Mouse (Mus musculus): ENCODE measurements around the gene Dlst. TPM values are rescaled to one million over a fixed set of nuclear protein-coding genes. Genes with fewer than 3 reads are reported as not detected.

Dlst gene
- total RNA-seq, 2 experiments from 2014 or later = 759 to 769 TPM

DNA sequence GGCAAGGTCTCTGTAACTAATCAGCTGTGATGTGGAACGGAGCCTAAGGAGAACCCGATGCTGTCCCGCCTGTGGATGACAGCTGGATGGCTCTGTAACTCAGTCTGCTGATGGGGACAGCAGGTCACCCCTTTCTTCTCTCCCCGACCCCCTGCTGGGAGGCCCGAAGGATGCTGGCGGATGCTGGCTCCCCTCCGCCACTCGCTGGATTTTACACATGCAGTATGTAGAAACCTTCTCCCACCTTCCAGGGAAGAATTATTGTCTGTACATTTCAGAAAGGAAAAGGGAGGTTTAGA, 71.7 kb downstream of the Dlst start:
- no peak for DNase-seq

DNA sequence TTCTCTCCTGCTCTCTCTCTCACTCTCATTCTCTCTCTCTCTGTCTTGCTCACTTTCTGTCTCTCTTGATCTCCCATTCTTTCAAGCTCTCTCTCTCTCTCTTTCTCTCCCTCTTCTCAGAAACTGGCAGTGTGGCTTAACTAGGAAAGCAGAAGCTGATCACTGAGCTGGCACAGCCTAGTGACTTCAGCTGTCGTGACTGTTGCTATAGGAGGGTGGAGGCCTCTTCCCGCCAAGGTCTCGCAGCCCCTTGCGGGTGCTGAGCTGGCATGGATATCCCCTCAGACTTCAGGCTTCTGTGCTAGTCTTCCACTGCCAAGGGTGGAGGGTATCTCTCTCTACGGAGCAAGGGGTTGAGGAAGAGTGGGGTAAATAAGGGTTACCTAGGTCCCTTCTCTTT, 72.3 kb downstream of the Dlst start:
- DNase-seq = no peak

DNA sequence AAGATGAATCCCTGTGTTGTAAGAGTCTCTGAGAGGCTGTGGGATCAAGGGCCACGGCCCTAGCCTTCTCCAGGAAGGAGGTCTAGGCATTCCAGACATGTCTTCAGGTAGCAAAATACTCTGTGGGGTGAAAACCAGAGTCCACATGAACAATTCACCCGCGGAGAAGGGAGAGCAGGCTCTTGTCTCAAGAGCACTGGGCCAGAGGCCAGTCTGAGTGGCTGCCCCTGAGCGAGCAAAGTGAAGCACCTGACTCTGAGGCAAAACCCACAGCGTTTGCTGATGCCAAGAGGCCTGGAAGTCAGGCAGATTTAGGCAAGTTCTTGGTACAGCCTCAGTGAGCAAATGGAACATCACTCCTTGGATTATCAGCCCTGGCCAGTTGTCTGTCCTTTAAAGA, 73.5 kb downstream of the Dlst start:
- no peak for DNase-seq

Other genes with a start within 250 kb of the Dlst start
- gene Ltbp2, start 234.3 kb upstream of the Dlst start, total RNA-seq (2021) = 1 to 10 TPM; 1.3 to 3.0 TPM
- 10 to 100 TPM; 38.0 to 46.1 TPM for gene Fcf1, start 139.9 kb upstream of the Dlst start, total RNA-seq (2021)
- gene Arel1, start 139.9 kb upstream of the Dlst start, total RNA-seq (2021) = 10 to 100 TPM; 40.8 to 50.3 TPM
- 10 to 100 TPM; 27.0 to 29.4 TPM for gene Ylpm1, start 114.5 kb upstream of the Dlst start, total RNA-seq (2021)
- 1 to 10 TPM; 1.5 to 2.6 TPM for gene Prox2, start 74 bp upstream of the Dlst start, total RNA-seq (2021)
- 1 to 10 TPM; 1.4 to 2.1 TPM for gene Rps6kl1, start 40.4 kb downstream of the Dlst start, total RNA-seq (2021)
- 1 to 10 TPM; 3.8 to 5.3 TPM for gene Pgf, start 67.0 kb downstream of the Dlst start, total RNA-seq (2021)
- gene Eif2b2, start 108.6 kb downstream of the Dlst start, total RNA-seq (2021) = 10 to 100 TPM; 43.5 to 48.3 TPM
- gene Mlh3, start 159.8 kb downstream of the Dlst start, total RNA-seq (2021) = 1 to 10 TPM; 7.9 to 9.5 TPM
- 10 to 100 TPM; 20.5 to 25.2 TPM for gene Acyp1, start 177.6 kb downstream of the Dlst start, total RNA-seq (2021)
- 1 to 10 TPM; 1.7 to 2.3 TPM for gene Zc2hc1c, start 177.8 kb downstream of the Dlst start, total RNA-seq (2021)
- gene Nek9, start 228.5 kb downstream of the Dlst start, total RNA-seq (2021) = 100 to 1,000 TPM; 119 to 125 TPM